Mouse (Mus musculus): ENCODE results near the gene Dlk2.

The Dlk2 gene

DNA sequence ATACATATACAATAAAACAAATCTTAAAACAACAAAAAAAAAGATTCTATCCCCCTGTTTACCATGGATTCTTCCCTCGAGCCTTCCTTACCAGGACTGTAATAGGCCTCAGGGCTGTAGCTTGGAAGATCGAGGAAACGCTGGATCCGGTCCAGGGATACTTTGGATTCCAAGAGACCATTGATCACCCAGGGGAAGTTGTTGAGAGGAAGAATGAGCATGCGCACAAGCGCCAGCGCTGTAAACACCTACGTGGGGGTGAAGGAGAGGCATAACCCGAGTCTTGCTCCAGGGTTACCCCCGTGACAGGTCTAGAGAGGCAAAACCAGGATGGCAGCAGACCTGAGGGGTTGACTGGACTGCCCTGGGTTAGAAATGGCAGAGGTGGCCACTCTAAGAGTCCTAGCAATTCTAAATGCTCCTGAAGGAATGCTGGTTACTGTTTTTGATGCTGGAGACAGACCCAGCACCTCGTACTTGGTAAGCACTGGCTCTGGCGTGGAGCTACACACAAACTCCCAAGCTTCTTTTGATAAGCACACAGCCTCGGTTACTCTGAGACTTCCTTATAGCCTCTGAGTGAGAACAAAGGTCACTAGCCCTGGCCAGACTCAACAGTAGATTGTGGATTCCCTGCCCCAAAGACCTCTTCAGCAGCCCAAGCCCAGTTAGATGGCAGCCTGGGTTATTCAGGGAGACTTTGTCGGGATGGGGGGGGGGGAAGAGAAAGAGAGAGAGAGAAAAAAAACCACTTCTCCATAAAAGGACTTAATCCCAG, 25.0 kb downstream of the Dlk2 start:
- DNase-seq = peak; percentile 21 to 25

DNA sequence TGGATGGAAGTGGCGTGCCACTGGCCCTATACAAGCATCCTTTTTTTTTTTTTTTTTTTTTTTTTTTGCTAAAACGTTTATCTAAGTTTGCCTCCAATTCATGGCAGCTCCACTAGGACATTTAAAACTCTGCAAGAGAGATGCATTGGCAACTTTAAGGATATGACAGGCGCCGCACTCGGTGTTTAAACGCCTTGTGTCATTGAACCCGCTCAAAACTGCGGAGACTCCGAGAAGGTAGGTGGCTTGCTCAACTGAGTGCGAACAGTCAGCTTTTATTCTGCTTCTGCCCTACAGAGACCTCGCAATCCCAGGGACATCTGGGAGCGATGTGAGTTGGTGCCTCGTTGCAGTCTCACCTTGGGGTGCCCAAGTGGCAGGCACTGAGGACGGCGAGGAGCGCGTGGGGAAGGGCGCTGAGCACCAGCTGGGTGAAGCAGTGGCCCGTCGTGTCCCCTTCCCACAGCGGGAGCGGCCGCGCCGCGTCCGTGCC, 30.2 kb downstream of the Dlk2 start:
- DNase-seq = no peak

GRCm38 (mm10) chr17:46327906-46328534, 30.8 kb downstream of the Dlk2 start, which contains the start of gene Abcc10:
Abcc10 (minus strand) TSS chr17:46328352.
- peak; percentile 96 for DNase-seq

- no peak for DNase-seq
These were observed 31.5 kb downstream of the Dlk2 start for GRCm38 (mm10) chr17:46328723-46329122.

DNA sequence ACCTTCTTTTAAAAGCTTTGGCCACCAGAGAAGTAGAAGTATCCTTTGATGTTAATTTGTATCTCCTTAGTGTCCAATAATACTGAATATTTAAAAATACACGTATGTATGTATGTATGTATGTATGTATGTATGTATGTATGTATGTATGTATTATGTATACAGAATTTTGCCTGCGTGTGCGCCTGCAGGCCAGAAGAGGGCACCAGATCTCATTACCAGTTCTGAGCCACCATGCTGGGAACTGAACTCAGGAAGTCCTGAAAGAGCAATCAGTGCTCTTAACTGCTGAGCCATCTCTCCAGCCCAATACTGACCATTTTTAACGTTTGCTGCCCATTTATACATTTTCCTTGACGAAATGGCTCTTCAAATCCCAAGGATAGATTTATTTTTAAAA, 39.3 kb downstream of the Dlk2 start:
- no peak for DNase-seq

DNA sequence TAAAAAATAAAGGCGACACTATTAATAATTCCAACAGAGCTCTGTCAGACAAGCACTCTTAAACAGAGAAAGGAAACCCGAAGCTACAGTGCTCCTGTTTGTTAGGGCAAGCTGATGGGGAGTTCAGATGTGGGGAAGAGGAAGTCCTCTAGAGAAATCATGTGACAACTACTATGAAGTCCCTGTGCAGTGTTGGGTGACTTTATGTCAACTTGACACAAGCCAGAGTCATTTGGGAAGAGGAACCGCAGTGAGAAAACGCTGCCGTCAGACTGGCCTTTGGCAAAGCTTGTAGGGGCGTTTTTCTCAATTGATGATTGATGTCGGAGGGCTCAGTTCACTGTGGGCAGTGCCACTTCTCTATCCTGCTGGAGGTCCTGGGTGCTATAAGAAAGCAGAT, 44.0 kb downstream of the Dlk2 start:
- DNase-seq = no peak

DNA sequence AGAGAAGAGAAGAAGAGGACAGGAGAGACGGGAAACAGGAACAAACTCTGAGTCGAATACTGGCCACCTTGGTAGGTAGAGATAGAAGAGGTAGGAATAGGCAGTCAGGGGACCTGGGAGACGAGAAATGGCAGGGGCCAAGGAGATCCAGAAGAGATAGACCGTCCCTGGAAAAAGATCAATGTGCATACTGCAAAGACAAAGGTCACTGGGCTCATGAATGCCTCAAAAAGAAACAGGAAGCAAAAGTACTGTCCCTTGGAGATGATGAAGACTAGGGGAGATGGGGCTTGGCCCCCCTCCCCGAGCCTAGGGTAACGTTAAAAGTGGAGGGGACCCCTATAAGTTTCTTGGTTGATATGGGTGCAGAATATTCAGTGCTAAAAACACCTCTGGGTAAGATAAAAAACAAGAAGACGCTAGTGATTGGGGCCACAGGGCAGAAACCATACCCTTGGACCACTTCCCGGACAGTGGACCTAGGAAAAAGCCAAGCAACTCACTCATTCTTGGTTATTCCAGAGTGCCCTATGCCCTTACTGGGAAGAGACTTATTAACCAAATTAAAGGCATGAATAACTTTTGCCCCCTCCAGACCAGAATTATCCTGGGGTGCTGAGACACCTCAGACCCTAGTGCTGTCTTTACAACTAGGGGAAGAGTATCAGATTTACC, 53.9 kb downstream of the Dlk2 start:
- DNase-seq = peak; percentile 65 to 72
